Mouse (Mus musculus) 3T3-L1 (cell line): Measurements from ENCODE around the gene 1700018B08Rik.

Experiments used
- DNase-seq: peaks from one replicate; pipeline ENCODE4 v3.0.0-alpha.2; 2015; ENCODE audit warnings: low read depth, low spot score

1700018B08Rik gene

GRCm38 (mm10) chr8:121544276-121544785 is at the start of gene 1700018B08Rik:
1700018B08Rik (minus strand) TSS chr8:121544320.
- no peak for DNase-seq

GRCm38 (mm10) chr8:121593293-121593692 is 49.2 kb upstream of the 1700018B08Rik start:
- no peak for DNase-seq

GRCm38 (mm10) chr8:121591178-121592066 is 47.3 kb upstream of the 1700018B08Rik start:
- DNase-seq, result peak; percentile 78

GRCm38 (mm10) chr8:121590203-121591177 is 46.4 kb upstream of the 1700018B08Rik start, which contains the start of gene Map1lc3b:
Map1lc3b (plus strand) TSS chr8:121590361.
- peak; percentile 80 for DNase-seq

GRCm38 (mm10) chr8:121589205-121589726 is 45.1 kb upstream of the 1700018B08Rik start:
- no peak for DNase-seq

- no peak for DNase-seq
Measured at GRCm38 (mm10) chr8:121588750-121589149, 44.6 kb upstream of the 1700018B08Rik start.

GRCm38 (mm10) chr8:121585159-121585825 is 41.2 kb upstream of the 1700018B08Rik start:
- peak; percentile 95 for DNase-seq

GRCm38 (mm10) chr8:121584730-121585129 is 40.6 kb upstream of the 1700018B08Rik start:
- no peak for DNase-seq

- peak; percentile 49 for DNase-seq
Measured at GRCm38 (mm10) chr8:121583653-121584052, 39.5 kb upstream of the 1700018B08Rik start.

GRCm38 (mm10) chr8:121580465-121580864 is 36.3 kb upstream of the 1700018B08Rik start:
- DNase-seq, result no peak

GRCm38 (mm10) chr8:121578676-121579451 is 34.7 kb upstream of the 1700018B08Rik start, which contains the start of gene Fbxo31:
Fbxo31 (minus strand) TSS chr8:121578806.
- no peak for DNase-seq

GRCm38 (mm10) chr8:121577751-121578675 is 33.9 kb upstream of the 1700018B08Rik start:
- no peak for DNase-seq

GRCm38 (mm10) chr8:121575661-121576060 is 31.5 kb upstream of the 1700018B08Rik start:
- DNase-seq, result peak; percentile 19

GRCm38 (mm10) chr8:121573275-121573674 is 29.2 kb upstream of the 1700018B08Rik start:
- peak; percentile 83 for DNase-seq

- no peak for DNase-seq
Measured at GRCm38 (mm10) chr8:121572121-121572520, 28.0 kb upstream of the 1700018B08Rik start.

GRCm38 (mm10) chr8:121570801-121571200 is 26.7 kb upstream of the 1700018B08Rik start:
- DNase-seq, result no peak

- DNase-seq, result no peak
Measured at GRCm38 (mm10) chr8:121570335-121570734, 26.2 kb upstream of the 1700018B08Rik start.

- DNase-seq, result no peak
Measured at GRCm38 (mm10) chr8:121568321-121568720, 24.2 kb upstream of the 1700018B08Rik start.

- no peak for DNase-seq
Measured at GRCm38 (mm10) chr8:121563701-121564100, 19.6 kb upstream of the 1700018B08Rik start.
